Mouse (Mus musculus) liver, embryonic 16.5 days (tissue): ENCODE data around the gene Kcnj10. TPM values are rescaled to one million over a fixed set of nuclear protein-coding genes. Genes with fewer than 3 reads are reported as not detected.
A peak's percentile ranks its signal among the peaks of the same experiment; 100 is the strongest.

Source experiments
- ATAC-seq: fragments of 200-750 bp; cut with Nextera tagmentation; 2 replicates; pipeline ENCODE4 v1.8.0; 2017; ENCODE audit warnings: low read depth, mild to moderate bottlenecking, moderate number of reproducible peaks, moderate library complexity
- H3K27ac ChIP-seq: fragments of 300-500 bp; sonication (generic); 2 replicates; pipeline ENCODE4 v1.5.1; 2014; ENCODE audit warnings: mild to moderate bottlenecking, low read length
- H3K27me3 ChIP-seq: fragments of 300-500 bp; sonication (generic); 2 replicates; pipeline ENCODE4 v1.6.1; 2014; ENCODE audit warnings: low read depth, low read length, mixed read lengths; ENCODE audit not compliant: control insufficient read depth, insufficient read depth
- H3K36me3 ChIP-seq: fragments of 300-500 bp; sonication (generic); 2 replicates; pipeline ENCODE4 v1.6.1; 2014; ENCODE audit warnings: mild to moderate bottlenecking; ENCODE audit not compliant: control insufficient read depth, insufficient read depth
- H3K4me1 ChIP-seq: fragments of 300-500 bp; sonication (generic); 2 replicates; pipeline ENCODE4 v1.6.1; 2014; ENCODE audit warnings: low read depth, low read length, mixed read lengths; ENCODE audit not compliant: control insufficient read depth
- H3K4me2 ChIP-seq: fragments of 300-500 bp; sonication (generic); 2 replicates; pipeline ENCODE4 v1.6.1; 2014; ENCODE audit warnings: low read depth, low read length, mixed read lengths
- H3K4me3 ChIP-seq: fragments of 300-500 bp; sonication (generic); 2 replicates; pipeline ENCODE4 v1.5.1; 2014; ENCODE audit warnings: low read depth, mild to moderate bottlenecking, low read length
- H3K9ac ChIP-seq: fragments of 300-500 bp; sonication (generic); 2 replicates; pipeline ENCODE4 v1.6.1; 2014; ENCODE audit warnings: low read depth, low read length
- H3K9me3 ChIP-seq: fragments of 300-500 bp; sonication (generic); replicated peaks from 2 replicates; pipeline ENCODE4 v1.6.1; 2016; ENCODE audit warnings: low read length; ENCODE audit not compliant: control insufficient read depth
- WGBS: fragments of 180-500 bp; shearing (Covaris S2); extraction: QIAGEN DNeasy Blood & Tissue Kit; methylation state at CpG from one replicate; pipeline ENCODE4 v1.1.7; 2014; ENCODE audit not compliant: insufficient replicate concordance; 5-methylcytosine and 5-hydroxymethylcytosine counted together
- polyA plus RNA-seq: library from polyadenylated mRNA; unstranded; fragments of >200 nt; fragmentation: Nextera tagmentation; extraction: Ambion mirVana; gene quantifications from 2 replicates; pipeline ENCODE4 v1.2.1, GENCODE M21; 2015

Gene Kcnj10
- polyA plus RNA-seq, 1 experiment from 2014 or later = 0.07 TPM

GRCm38 (mm10) chr1:172332925-172333324, 8.1 kb upstream of the Kcnj10 start:
- ATAC-seq = no peak
- no peaks in the 10 kb centered on the region for H3K4me1 ChIP-seq
- H3K36me3 ChIP-seq = no peaks in the 10 kb centered on the region
- no peak overlapping the region for H3K9ac ChIP-seq
- 57% methylated on average over 2 of the region's 2 CpGs for WGBS
- H3K9me3 ChIP-seq = no peaks in the 10 kb centered on the region
- no peak overlapping the region for H3K4me3 ChIP-seq
- H3K4me2 ChIP-seq = no peak overlapping the region
- peaks cover 23% of the 10 kb centered on the region for H3K27me3 ChIP-seq
- H3K27ac ChIP-seq = no peak overlapping the region

GRCm38 (mm10) chr1:172333512-172333911, 7.5 kb upstream of the Kcnj10 start:
- Histone ChIP-seq H3K9ac (no peak overlapping the region), H3K4me2 (no peak overlapping the region), H3K27ac (no peak overlapping the region), H3K36me3 (no peaks in the 10 kb centered on the region), H3K27me3 (peaks cover 21% of the 10 kb centered on the region), H3K4me3 (no peak overlapping the region), H3K9me3 (no peaks in the 10 kb centered on the region), H3K4me1 (no peaks in the 10 kb centered on the region)
- no peak for ATAC-seq
- 27% methylated on average over 3 of the region's 3 CpGs for WGBS

- 38% methylated on average over 15 of the region's 15 CpGs for WGBS
- H3K27ac ChIP-seq = no peak overlapping the region
- H3K4me2 ChIP-seq = no peak overlapping the region
- no peak overlapping the region for H3K9ac ChIP-seq
- ATAC-seq = no peak
- no peak overlapping the region for H3K4me3 ChIP-seq
- no peaks in the 10 kb centered on the region for H3K36me3 ChIP-seq
- H3K27me3 ChIP-seq = peaks cover 23% of the 10 kb centered on the region
- H3K9me3 ChIP-seq = no peaks in the 10 kb centered on the region
- peaks cover 4% of the 10 kb centered on the region for H3K4me1 ChIP-seq
Measured at GRCm38 (mm10) chr1:172335804-172336203, 5.2 kb upstream of the Kcnj10 start.

GRCm38 (mm10) chr1:172337411-172338185, 3.4 kb upstream of the Kcnj10 start:
- H3K9me3 ChIP-seq = no peaks in the 10 kb centered on the region
- no peak overlapping the region for H3K4me2 ChIP-seq
- no peak overlapping the region for H3K27ac ChIP-seq
- H3K4me3 ChIP-seq = no peak overlapping the region
- ATAC-seq = no peak
- 39% methylated on average over 2 of the region's 2 CpGs for WGBS
- H3K36me3 ChIP-seq = no peaks in the 10 kb centered on the region
- peaks cover 10% of the 10 kb centered on the region for H3K4me1 ChIP-seq
- peaks cover 38% of the 10 kb centered on the region for H3K27me3 ChIP-seq
- H3K9ac ChIP-seq = no peak overlapping the region

- Histone ChIP-seq H3K27ac (no peak overlapping the region), H3K4me1 (peaks cover 10% of the 10 kb centered on the region), H3K27me3 (peaks cover 38% of the 10 kb centered on the region), H3K4me2 (peak overlapping the region; percentile 66), H3K9me3 (no peaks in the 10 kb centered on the region), H3K36me3 (no peaks in the 10 kb centered on the region), H3K4me3 (peak overlapping the region; percentile 53), H3K9ac (no peak overlapping the region)
- ATAC-seq = no peak; the same call in 1 of the 2 replicates
- WGBS = 15% methylated on average over 10 of the region's 10 CpGs
Measured at GRCm38 (mm10) chr1:172341386-172341785, 376 bp downstream of the Kcnj10 start.

- Histone ChIP-seq H3K36me3 (no peaks in the 10 kb centered on the region), H3K9ac (no peak overlapping the region), H3K27ac (no peak overlapping the region), H3K4me2 (no peak overlapping the region), H3K27me3 (peaks cover 38% of the 10 kb centered on the region), H3K4me1 (peaks cover 10% of the 10 kb centered on the region), H3K4me3 (no peak overlapping the region), H3K9me3 (no peaks in the 10 kb centered on the region)
- no peak for ATAC-seq
- 58% methylated on average over 3 of the region's 3 CpGs for WGBS
Measured at GRCm38 (mm10) chr1:172342729-172343128, 1.7 kb downstream of the Kcnj10 start.

GRCm38 (mm10) chr1:172343914-172344313, 2.9 kb downstream of the Kcnj10 start:
- Histone ChIP-seq H3K9ac (no peak overlapping the region), H3K9me3 (no peaks in the 10 kb centered on the region), H3K4me1 (peaks cover 10% of the 10 kb centered on the region), H3K4me3 (no peak overlapping the region), H3K27ac (no peak overlapping the region), H3K4me2 (no peak overlapping the region), H3K36me3 (no peaks in the 10 kb centered on the region), H3K27me3 (peaks cover 36% of the 10 kb centered on the region)
- 48% methylated on average over 3 of the region's 3 CpGs for WGBS
- ATAC-seq = no peak

GRCm38 (mm10) chr1:172344820-172345219, 3.8 kb downstream of the Kcnj10 start:
- Histone ChIP-seq H3K4me1 (peaks cover 10% of the 10 kb centered on the region), H3K4me3 (no peak overlapping the region), H3K9ac (no peak overlapping the region), H3K4me2 (no peak overlapping the region), H3K9me3 (no peaks in the 10 kb centered on the region), H3K27ac (no peak overlapping the region), H3K27me3 (peaks cover 29% of the 10 kb centered on the region), H3K36me3 (no peaks in the 10 kb centered on the region)
- ATAC-seq = no peak
- WGBS = 59% methylated on average over 7 of the region's 7 CpGs

- H3K27me3 ChIP-seq = peaks cover 14% of the 10 kb centered on the region
Measured at GRCm38 (mm10) chr1:172346707-172347106, 5.7 kb downstream of the Kcnj10 start.

More at GRCm38 (mm10) chr1:172346707-172347106, 5.7 kb downstream of the Kcnj10 start:
- 54% methylated on average over 10 of the region's 10 CpGs for WGBS
- Histone ChIP-seq H3K27ac (no peak overlapping the region), H3K36me3 (no peaks in the 10 kb centered on the region), H3K9ac (no peak overlapping the region), H3K4me3 (no peak overlapping the region), H3K9me3 (no peaks in the 10 kb centered on the region), H3K4me2 (no peak overlapping the region), H3K4me1 (no peaks in the 10 kb centered on the region; the same call in 1 of the 2 replicates)
- ATAC-seq = peak; percentile 72
